15 mouse cellular contexts compared by ENCODE assay signal in genomic region chr1:75509586-75509985, GRCm38 (mm10). TPM values are rescaled to one million over a fixed set of nuclear protein-coding genes. Genes with fewer than 3 reads are reported as not detected.
DNase-seq lines count a peak whose midpoint lies in the region; ATAC-seq and TF ChIP-seq lines count a peak whose summit lies in the region.
"Had no signal": no experiment of that assay in that cellular context is flagged by ENCODE, and none has a peak within 500 bp of the region (broad histone marks: within the 10 kb centered on the region; RNA-seq: fewer than 3 reads in every experiment).

No protein-coding gene starts in this region.

- in situ Hi-C loops in ES-E14 (cut with MboI; ENCODE audit: low sequenced_read_pairs in 2 of 2, unreplicated experiment in 2 of 2): no loop called here

- H3K36me3 ChIP-seq in heart, embryonic 12.5 days: peaks cover 1% of the 10 kb centered on the region; the same call in 1 of the 2 replicates
- no peaks in the 10 kb centered on the region for H3K36me3 ChIP-seq in kidney, embryonic 16.5 days (ENCODE audit: insufficient read depth, low read length)
- H3K36me3 ChIP-seq in ES-E14 (ENCODE audit: control insufficient read depth, insufficient read depth, low read length, poor library complexity, severe bottlenecking): no peaks in the 10 kb centered on the region
- H3K36me3 ChIP-seq in limb, embryonic 10.5 days: no peaks in the 10 kb centered on the region
- H3K36me3 ChIP-seq in liver, embryonic 12.5 days: no peaks in the 10 kb centered on the region

- H3K4me1 ChIP-seq in heart, embryonic 12.5 days (replicated peaks): peaks cover 62% of the 10 kb centered on the region
- peaks cover 44% of the 10 kb centered on the region for H3K4me1 ChIP-seq in kidney, embryonic 16.5 days (ENCODE audit: insufficient read depth, low read length)
- peaks cover 20 to 42% of the 10 kb centered on the region in 2 experiments for H3K4me1 ChIP-seq in ES-E14 (ENCODE audit: control insufficient read depth in 2 of 2, insufficient read depth in 2 of 2, low read length in 2 of 2, poor library complexity in 1 of 2)
- H3K4me1 ChIP-seq in limb, embryonic 10.5 days: peaks cover 66% of the 10 kb centered on the region
- H3K4me1 ChIP-seq in liver, embryonic 12.5 days: peaks cover 37% of the 10 kb centered on the region

- H3K9ac ChIP-seq in heart, embryonic 12.5 days: no peak overlapping the region
- H3K9ac ChIP-seq in kidney, embryonic 16.5 days (replicated peaks; ENCODE audit: low read length): no peak overlapping the region
- H3K9ac ChIP-seq in ES-E14 (ENCODE audit: insufficient read depth, low read depth, low read length, poor library complexity, severe bottlenecking): peak overlapping the region; percentile 69
- no peak overlapping the region for H3K9ac ChIP-seq in liver, embryonic 12.5 days
- H3K9ac ChIP-seq: liver, postnatal 0 days had no signal

- intact Hi-C loops in heart, postnatal 25 days (cut with DNase I): no loop called here

- H3K27me3 ChIP-seq in heart, embryonic 12.5 days (replicated peaks): no peaks in the 10 kb centered on the region
- H3K27me3 ChIP-seq in kidney, embryonic 16.5 days (ENCODE audit: insufficient read depth, low read length): no peaks in the 10 kb centered on the region
- H3K27me3 ChIP-seq in limb, embryonic 10.5 days (ENCODE audit: low read depth, poor library complexity, severe bottlenecking): peaks cover 24% of the 10 kb centered on the region
- peaks cover 71% of the 10 kb centered on the region for H3K27me3 ChIP-seq in liver, embryonic 12.5 days (replicated peaks)

- 40% methylated on average over 20 of the region's 20 CpGs for whole genome bisulfite sequencing in heart, embryonic 12.5 days
- WGBS in kidney, embryonic 16.5 days: 62% methylated on average over 20 of the region's 20 CpGs
- 54% methylated on average over 20 of the region's 20 CpGs for WGBS in limb, embryonic 10.5 days
- WGBS in liver, embryonic 12.5 days (ENCODE audit: insufficient replicate concordance): 40% methylated on average over 20 of the region's 20 CpGs

- no peak for ATAC-seq in heart, embryonic 12.5 days (ENCODE audit: insufficient number of reproducible peaks, low FRiP score)
- no peak for ATAC-seq in kidney, embryonic 16.5 days (ENCODE audit: low FRiP score, low TSS enrichment)
- no peak for ATAC-seq in liver, embryonic 12.5 days
- ATAC-seq: forebrain, embryonic 14.5 days; hindbrain, postnatal 0 days; liver, postnatal 0 days had no signal

- H3K4me2 ChIP-seq in heart, embryonic 12.5 days: no peak overlapping the region; the same call in 1 of the 2 replicates
- no peak overlapping the region for H3K4me2 ChIP-seq in kidney, embryonic 16.5 days (replicated peaks; ENCODE audit: low read depth, low read length)
- no peak overlapping the region for H3K4me2 ChIP-seq in liver, embryonic 12.5 days

- no peak overlapping the region for H3K4me3 ChIP-seq in heart, embryonic 12.5 days
- no peak overlapping the region for H3K4me3 ChIP-seq in kidney, embryonic 16.5 days (ENCODE audit: low read length)
- H3K4me3 ChIP-seq in ES-E14 (ENCODE audit: insufficient read depth in 1 of 2, low read depth in 1 of 2, low read length in 2 of 2, poor library complexity in 1 of 2, severe bottlenecking in 1 of 2): peak overlapping the region; percentile 56 to 62
- H3K4me3 ChIP-seq in limb, embryonic 10.5 days: no peak overlapping the region
- no peak overlapping the region for H3K4me3 ChIP-seq in liver, embryonic 12.5 days

- no peaks in the 10 kb centered on the region for H3K9me3 ChIP-seq in heart, embryonic 12.5 days (replicated peaks)
- H3K9me3 ChIP-seq in kidney, embryonic 16.5 days (ENCODE audit: low read length): no peaks in the 10 kb centered on the region
- no peaks in the 10 kb centered on the region for H3K9me3 ChIP-seq in ES-E14 (ENCODE audit: control insufficient read depth, insufficient read depth, low read depth, low read length)
- H3K9me3 ChIP-seq in limb, embryonic 10.5 days (replicated peaks): no peaks in the 10 kb centered on the region
- H3K9me3 ChIP-seq in liver, embryonic 12.5 days (replicated peaks): no peaks in the 10 kb centered on the region

- peak overlapping the region; percentile 99 for H3K27ac ChIP-seq in heart, embryonic 12.5 days (ENCODE audit: poor library complexity, severe bottlenecking)
- 0 out of 2 replicates have a peak overlapping the region, but pooled peaks have one; percentile 25 for H3K27ac ChIP-seq in kidney, embryonic 16.5 days (ENCODE audit: low read length)
- no peak overlapping the region for H3K27ac ChIP-seq in ES-E14 (ENCODE audit: insufficient read depth, low read depth, low read length, poor library complexity, severe bottlenecking)
- peak overlapping the region; percentile 61; the same call in 1 of the 2 replicates for H3K27ac ChIP-seq in limb, embryonic 10.5 days
- no peak overlapping the region for H3K27ac ChIP-seq in liver, embryonic 12.5 days
- H3K27ac ChIP-seq: hindbrain, postnatal 0 days had no signal

- no peak for DNase-seq in heart, postnatal 25 days (ENCODE audit: low spot score)
- no peak for DNase-seq in kidney, adult 18-20 months
- no peak for DNase-seq in ES-E14 (ENCODE audit: low read depth, low spot score)
- no peak for DNase-seq in limb, embryonic 10.5 days (ENCODE audit: low spot score)
- no peak for DNase-seq in left cerebral cortex, adult 11 months (ENCODE audit: low spot score)
- DNase-seq: cerebellum, adult 9-10 months; liver, postnatal 0 days; right cerebral cortex, postnatal 4 days; thymus, postnatal 14 days had no signal

TF ChIP-seq in ES-E14, 5 proteins besides CTCF, POLR2A, EP300 and RAD21:
- TF ChIP-seq ZNF384 (IDR thresholded peaks at IDR 0.05; ENCODE audit: low read depth, low read length) (no peak), HCFC1 (IDR thresholded peaks at IDR 0.05; ENCODE audit: borderline replicate concordance, insufficient read depth, low read length) (no peak), MAFK (IDR thresholded peaks at IDR 0.05; ENCODE audit: insufficient read depth, low read depth, low read length) (no peak), ZC3H11A (IDR thresholded peaks at IDR 0.05; ENCODE audit: borderline replicate concordance, low read depth, low read length) (no peak), CHD2 (IDR thresholded peaks at IDR 0.05; ENCODE audit: low read depth, low read length) (no peak)
TF ChIP-seq in ES-E14: peak in this region for 0.

RNA-seq across cellular contexts. Expression of gene Inha, which starts 2.7 kb away (rescaled TPM):
- 7.5 and 9.2 TPM in 2 replicates for polyA plus RNA-seq in heart, embryonic 12.5 days (2016; fragmentation: Nextera tagmentation; extraction: Ambion mirVana)
- 1 to 10 TPM; 4.8 to 5.0 TPM for total RNA-seq in heart, postnatal 25 days (2021)
- polyA plus RNA-seq in kidney, embryonic 16.5 days (2015; fragmentation: Nextera tagmentation; extraction: Ambion mirVana): 7.8 and 10.7 TPM in 2 replicates
- 0.80 and 1.6 TPM in 2 replicates for total RNA-seq in ES-E14 (2012; rRNA removed)
- 2.4 and 4.2 TPM in 2 replicates for polyA plus RNA-seq in limb, embryonic 10.5 days (2016; fragmentation: Nextera tagmentation; extraction: Ambion mirVana)
- polyA plus RNA-seq in liver, embryonic 12.5 days (2016; fragmentation: Nextera tagmentation; extraction: Ambion mirVana): 1.1 and 1.2 TPM in 2 replicates
- total RNA-seq: granulocyte monocyte progenitor cell, adult 5-6 weeks had no signal

RNA-seq across cellular contexts. Expression of gene Obsl1, which starts 3.3 kb away (rescaled TPM):
- polyA plus RNA-seq in heart, embryonic 12.5 days (2016; fragmentation: Nextera tagmentation; extraction: Ambion mirVana): 137 and 147 TPM in 2 replicates
- 100 to 1,000 TPM; 147 to 150 TPM for total RNA-seq in heart, postnatal 25 days (2021)
- polyA plus RNA-seq in kidney, embryonic 16.5 days (2015; fragmentation: Nextera tagmentation; extraction: Ambion mirVana): 55.7 and 60.9 TPM in 2 replicates
- total RNA-seq in ES-E14 (2012; rRNA removed): 45.0 and 52.2 TPM in 2 replicates
- polyA plus RNA-seq in limb, embryonic 10.5 days (2016; fragmentation: Nextera tagmentation; extraction: Ambion mirVana): 68.0 and 75.5 TPM in 2 replicates
- polyA plus RNA-seq in liver, embryonic 12.5 days (2016; fragmentation: Nextera tagmentation; extraction: Ambion mirVana): 25.2 and 27.9 TPM in 2 replicates
- total RNA-seq: granulocyte monocyte progenitor cell, adult 5-6 weeks had no signal

RNA-seq across cellular contexts. Expression of gene Stk11ip, which starts 11.7 kb away (rescaled TPM):
- 20.5 and 20.9 TPM in 2 replicates for polyA plus RNA-seq in heart, embryonic 12.5 days (2016; fragmentation: Nextera tagmentation; extraction: Ambion mirVana)
- total RNA-seq in heart, postnatal 25 days (2021): 1 to 10 TPM; 8.9 to 9.2 TPM
- polyA plus RNA-seq in kidney, embryonic 16.5 days (2015; fragmentation: Nextera tagmentation; extraction: Ambion mirVana): 28.8 and 30.6 TPM in 2 replicates
- 26.8 and 41.8 TPM in 2 replicates for total RNA-seq in ES-E14 (2012; rRNA removed)
- 31.6 and 33.8 TPM in 2 replicates for polyA plus RNA-seq in limb, embryonic 10.5 days (2016; fragmentation: Nextera tagmentation; extraction: Ambion mirVana)
- 10.2 and 10.5 TPM in 2 replicates for polyA plus RNA-seq in liver, embryonic 12.5 days (2016; fragmentation: Nextera tagmentation; extraction: Ambion mirVana)

RNA-seq across cellular contexts. Expression of gene Tmem198, which starts 30.3 kb away (rescaled TPM):
- polyA plus RNA-seq in heart, embryonic 12.5 days (2016; fragmentation: Nextera tagmentation; extraction: Ambion mirVana): 0.41 and 0.49 TPM in 2 replicates
- total RNA-seq in heart, postnatal 25 days (2021): under 1 TPM; 0.42 to 0.61 TPM
- 0.77 and 0.99 TPM in 2 replicates for polyA plus RNA-seq in kidney, embryonic 16.5 days (2015; fragmentation: Nextera tagmentation; extraction: Ambion mirVana)
- total RNA-seq in ES-E14 (2012; rRNA removed): 1.6 TPM in 2 replicates
- 0.35 and 0.69 TPM in 2 replicates for polyA plus RNA-seq in limb, embryonic 10.5 days (2016; fragmentation: Nextera tagmentation; extraction: Ambion mirVana)
- 0.18 and 0.20 TPM in 2 replicates for polyA plus RNA-seq in liver, embryonic 12.5 days (2016; fragmentation: Nextera tagmentation; extraction: Ambion mirVana)
- total RNA-seq: granulocyte monocyte progenitor cell, adult 5-6 weeks had no signal
- polyA plus RNA-seq: liver, postnatal 0 days had no signal

RNA-seq across cellular contexts. Expression of gene Chpf, which starts 30.5 kb away (rescaled TPM):
- polyA plus RNA-seq in heart, embryonic 12.5 days (2016; fragmentation: Nextera tagmentation; extraction: Ambion mirVana): 35.2 and 37.8 TPM in 2 replicates
- 10 to 100 TPM; 26.4 to 28.2 TPM for total RNA-seq in heart, postnatal 25 days (2021)
- 37.9 and 38.6 TPM in 2 replicates for polyA plus RNA-seq in kidney, embryonic 16.5 days (2015; fragmentation: Nextera tagmentation; extraction: Ambion mirVana)
- total RNA-seq in ES-E14 (2012; rRNA removed): 43.5 and 80.3 TPM in 2 replicates
- polyA plus RNA-seq in limb, embryonic 10.5 days (2016; fragmentation: Nextera tagmentation; extraction: Ambion mirVana): 23.7 and 28.8 TPM in 2 replicates
- polyA plus RNA-seq in liver, embryonic 12.5 days (2016; fragmentation: Nextera tagmentation; extraction: Ambion mirVana): 13.0 and 14.5 TPM in 2 replicates

Comparison
In these comparisons a context has a peak if more than half of its experiments do, and no peak if none do; other contexts are left out.
1. H3K27ac ChIP-seq: peak in heart, embryonic 12.5 days (single experiment), kidney, embryonic 16.5 days (single experiment) and limb, embryonic 10.5 days (single experiment); none in ES-E14 (single experiment) and liver, embryonic 12.5 days (single experiment).
2. H3K4me3 ChIP-seq: peak in ES-E14 (2 of 2); none in heart, embryonic 12.5 days (single experiment), kidney, embryonic 16.5 days (single experiment), limb, embryonic 10.5 days (single experiment) and liver, embryonic 12.5 days (single experiment).